Mouse (Mus musculus) forebrain, embryonic 12.5 days (tissue): ENCODE results near the gene Nabp2. TPM values are rescaled to one million over a fixed set of nuclear protein-coding genes. Genes with fewer than 3 reads are reported as not detected.

Source experiments
- ATAC-seq: fragments of 200-750 bp; cut with Nextera tagmentation; 2 replicates; pipeline ENCODE4 v1.8.0; 2017; ENCODE audit warnings: moderate TSS enrichment; ENCODE audit not compliant: low FRiP score
- H3K27ac ChIP-seq: fragments of 300-500 bp; sonication (generic); 2 replicates; pipeline ENCODE4 v1.5.1; 2016; ENCODE audit warnings: mild to moderate bottlenecking
- H3K27me3 ChIP-seq: fragments of 300-500 bp; sonication (generic); 2 replicates; pipeline ENCODE4 v1.6.1; 2016; ENCODE audit warnings: mild to moderate bottlenecking
- H3K36me3 ChIP-seq: fragments of 300-500 bp; sonication (generic); replicated peaks from 2 replicates; pipeline ENCODE4 v1.6.1; 2016; ENCODE audit warnings: mild to moderate bottlenecking
- H3K4me1 ChIP-seq: fragments of 300-500 bp; sonication (generic); 2 replicates; pipeline ENCODE4 v1.6.1; 2016
- H3K4me2 ChIP-seq: fragments of 300-500 bp; sonication (generic); 2 replicates; pipeline ENCODE4 v1.6.1; 2016; ENCODE audit warnings: mild to moderate bottlenecking, moderate library complexity
- H3K4me3 ChIP-seq: fragments of 300-500 bp; sonication (generic); replicated peaks from 2 replicates; pipeline ENCODE4 v1.5.1; 2016; ENCODE audit warnings: mild to moderate bottlenecking
- H3K9ac ChIP-seq: fragments of 300-500 bp; sonication (generic); 2 replicates; pipeline ENCODE4 v1.6.1; 2016; ENCODE audit warnings: mild to moderate bottlenecking
- H3K9me3 ChIP-seq: fragments of 300-500 bp; sonication (generic); 2 replicates; pipeline ENCODE4 v1.6.1; 2016
- WGBS: fragments of 180-500 bp; shearing (Covaris S2); methylation state at CpG from one replicate; pipeline ENCODE4 v1.1.7; 2016; 5-methylcytosine and 5-hydroxymethylcytosine counted together
- polyA plus RNA-seq: library from polyadenylated mRNA; unstranded; fragments of >200 nt; fragmentation: Nextera tagmentation; extraction: Ambion mirVana; gene quantifications from 2 replicates; pipeline ENCODE4 v1.2.1, GENCODE M21; 2016

Gene Nabp2
- polyA plus RNA-seq, 1 experiment from 2014 or later, result 141 TPM

DNA sequence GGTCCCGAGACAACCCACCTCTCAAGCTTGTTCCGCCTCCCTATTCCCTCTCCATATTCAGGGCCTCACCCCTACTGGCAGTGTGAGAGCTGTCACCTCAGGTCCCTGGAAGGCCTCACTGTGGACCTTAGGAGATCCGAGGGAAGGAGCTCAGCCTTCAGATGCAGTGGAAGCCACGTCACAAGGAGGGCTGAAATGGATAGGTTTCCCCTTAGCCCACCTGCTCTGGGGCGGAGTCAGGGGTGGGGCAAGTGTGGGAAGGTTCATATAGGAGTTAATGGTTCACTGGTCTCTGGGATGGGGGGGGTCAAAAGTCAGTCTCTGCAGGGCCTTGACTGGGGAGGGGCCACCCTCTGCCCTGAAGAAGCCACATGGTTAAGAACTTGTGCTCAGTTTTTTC lies 11.0 kb downstream of the Nabp2 start:
- H3K4me1 ChIP-seq, result peaks cover 15% of the 10 kb centered on the region; the same call in 1 of the 2 replicates
- no peak overlapping the region for H3K4me3 ChIP-seq
- H3K9ac ChIP-seq, result no peak overlapping the region
- H3K27ac ChIP-seq, result no peak overlapping the region
- peaks cover 32% of the 10 kb centered on the region for H3K36me3 ChIP-seq
- no peak for ATAC-seq
- no peak overlapping the region for H3K4me2 ChIP-seq
- H3K9me3 ChIP-seq, result no peaks in the 10 kb centered on the region
- no peaks in the 10 kb centered on the region for H3K27me3 ChIP-seq
- WGBS, result 36% methylated on average over 5 of the region's 5 CpGs

GRCm38 (mm10) chr10:128397466-128397865 lies 13.8 kb downstream of the Nabp2 start:
- H3K4me3 ChIP-seq, result no peak overlapping the region
- WGBS, result 60% methylated on average over 7 of the region's 7 CpGs
- no peaks in the 10 kb centered on the region for H3K27me3 ChIP-seq
- H3K36me3 ChIP-seq, result peaks cover 54% of the 10 kb centered on the region
- H3K4me1 ChIP-seq, result peaks cover 23% of the 10 kb centered on the region
- no peak for ATAC-seq
- no peaks in the 10 kb centered on the region for H3K9me3 ChIP-seq
- 0 out of 2 replicates have a peak overlapping the region, but pooled peaks have one; percentile 26 for H3K27ac ChIP-seq
- H3K4me2 ChIP-seq, result no peak overlapping the region
- H3K9ac ChIP-seq, result no peak overlapping the region

GRCm38 (mm10) chr10:128396716-128397264 lies 14.5 kb downstream of the Nabp2 start:
- Histone ChIP-seq H3K27me3 (no peaks in the 10 kb centered on the region), H3K4me2 (no peak overlapping the region), H3K9ac (no peak overlapping the region), H3K9me3 (no peaks in the 10 kb centered on the region), H3K36me3 (peaks cover 59% of the 10 kb centered on the region), H3K4me3 (no peak overlapping the region), H3K4me1 (peaks cover 23% of the 10 kb centered on the region), H3K27ac (no peak overlapping the region)
- 78% methylated on average over 10 of the region's 10 CpGs for WGBS
- no peak for ATAC-seq

- Histone ChIP-seq H3K4me2 (no peak overlapping the region), H3K4me3 (no peak overlapping the region), H3K27me3 (no peaks in the 10 kb centered on the region), H3K27ac (no peak overlapping the region), H3K9ac (no peak overlapping the region), H3K4me1 (peaks cover 23% of the 10 kb centered on the region), H3K36me3 (peaks cover 59% of the 10 kb centered on the region), H3K9me3 (no peaks in the 10 kb centered on the region)
- ATAC-seq, result no peak
- WGBS, result 74% methylated on average over 11 of the region's 11 CpGs
Measured at GRCm38 (mm10) chr10:128396017-128396673, 15.1 kb downstream of the Nabp2 start.

DNA sequence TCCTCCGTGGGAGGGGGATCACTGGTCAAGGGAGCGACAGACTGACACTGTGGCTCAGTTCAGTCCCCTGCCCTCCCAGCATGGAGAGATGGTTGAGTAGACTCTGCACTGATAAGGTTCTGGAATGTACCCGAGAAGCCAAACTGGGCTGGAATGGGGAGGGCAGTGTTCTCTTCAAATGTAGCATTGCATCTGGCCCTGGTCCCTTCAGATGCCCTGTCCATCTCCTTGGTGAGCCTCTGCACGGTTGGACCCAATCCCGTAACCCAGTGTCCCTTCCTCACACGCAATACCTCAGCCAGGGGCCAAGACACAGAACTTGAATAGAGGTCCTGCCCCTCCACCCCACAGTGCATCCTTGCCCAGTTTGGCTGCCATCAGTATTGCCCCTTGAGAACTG lies 19.4 kb downstream of the Nabp2 start:
- WGBS, result 76% methylated on average over 6 of the region's 6 CpGs
- Histone ChIP-seq H3K27me3 (no peaks in the 10 kb centered on the region), H3K4me3 (no peak overlapping the region), H3K36me3 (peaks cover 98% of the 10 kb centered on the region), H3K9ac (no peak overlapping the region), H3K4me1 (peaks cover 11% of the 10 kb centered on the region), H3K27ac (no peak overlapping the region), H3K4me2 (no peak overlapping the region), H3K9me3 (no peaks in the 10 kb centered on the region)
- ATAC-seq, result no peak

GRCm38 (mm10) chr10:128390366-128390765 lies 20.9 kb downstream of the Nabp2 start:
- ATAC-seq, result no peak
- Histone ChIP-seq H3K36me3 (peaks cover 98% of the 10 kb centered on the region), H3K27ac (no peak overlapping the region), H3K4me1 (peaks cover 8% of the 10 kb centered on the region; the same call in 1 of the 2 replicates), H3K4me2 (no peak overlapping the region), H3K9me3 (no peaks in the 10 kb centered on the region), H3K27me3 (no peaks in the 10 kb centered on the region), H3K4me3 (no peak overlapping the region), H3K9ac (no peak overlapping the region)
- WGBS, result 87% methylated on average over 12 of the region's 12 CpGs

DNA sequence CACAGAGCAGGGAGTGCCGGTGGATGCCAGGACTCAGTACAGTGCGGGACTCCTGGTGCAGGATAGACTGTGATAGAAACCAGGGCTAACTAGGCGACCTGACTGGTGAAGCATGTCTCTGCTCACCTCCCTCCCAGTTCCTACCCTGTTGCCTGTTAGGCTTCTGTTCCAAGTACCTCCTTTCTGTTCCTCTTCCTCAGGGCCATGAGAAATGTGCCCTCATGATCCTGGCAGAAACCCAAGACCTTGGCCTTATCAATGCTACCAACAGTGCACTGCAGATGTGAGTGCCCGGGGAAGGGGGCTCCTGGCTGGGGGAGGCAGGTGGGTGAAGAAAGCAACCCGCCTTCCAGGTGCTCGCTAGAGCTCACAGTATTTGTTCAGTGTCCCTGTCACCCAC lies 21.7 kb downstream of the Nabp2 start:
- no peak overlapping the region for H3K9ac ChIP-seq
- H3K4me2 ChIP-seq, result no peak overlapping the region
- no peaks in the 10 kb centered on the region for H3K27me3 ChIP-seq
- H3K36me3 ChIP-seq, result peaks cover 98% of the 10 kb centered on the region
- H3K9me3 ChIP-seq, result no peaks in the 10 kb centered on the region
- no peak overlapping the region for H3K27ac ChIP-seq
- peaks cover 8% of the 10 kb centered on the region; the same call in 1 of the 2 replicates for H3K4me1 ChIP-seq
- WGBS, result 91% methylated on average over 6 of the region's 6 CpGs
- ATAC-seq, result no peak
- no peak overlapping the region for H3K4me3 ChIP-seq

GRCm38 (mm10) chr10:128388941-128389340 lies 22.4 kb downstream of the Nabp2 start:
- Histone ChIP-seq H3K27ac (no peak overlapping the region), H3K27me3 (no peaks in the 10 kb centered on the region), H3K36me3 (peaks cover 98% of the 10 kb centered on the region), H3K9ac (no peak overlapping the region), H3K4me3 (no peak overlapping the region), H3K4me1 (peaks cover 8% of the 10 kb centered on the region; the same call in 1 of the 2 replicates), H3K9me3 (no peaks in the 10 kb centered on the region), H3K4me2 (no peak overlapping the region)
- no peak for ATAC-seq
- 90% methylated on average over 14 of the region's 14 CpGs for WGBS

GRCm38 (mm10) chr10:128385902-128386301 lies 25.4 kb downstream of the Nabp2 start:
- no peaks in the 10 kb centered on the region for H3K27me3 ChIP-seq
- no peak overlapping the region for H3K27ac ChIP-seq
- H3K9ac ChIP-seq, result no peak overlapping the region
- 95% methylated on average over 7 of the region's 7 CpGs for WGBS
- no peak for ATAC-seq
- peaks cover 98% of the 10 kb centered on the region for H3K36me3 ChIP-seq
- no peaks in the 10 kb centered on the region for H3K9me3 ChIP-seq
- no peak overlapping the region for H3K4me2 ChIP-seq
- no peak overlapping the region for H3K4me3 ChIP-seq
- H3K4me1 ChIP-seq, result no peaks in the 10 kb centered on the region

GRCm38 (mm10) chr10:128382482-128382881 lies 28.8 kb downstream of the Nabp2 start:
- H3K4me1 ChIP-seq, result peaks cover 17% of the 10 kb centered on the region
- no peak overlapping the region for H3K4me2 ChIP-seq
- no peak overlapping the region for H3K27ac ChIP-seq
- H3K9ac ChIP-seq, result no peak overlapping the region
- ATAC-seq, result no peak
- no peaks in the 10 kb centered on the region for H3K27me3 ChIP-seq
- WGBS, result 95% methylated on average over 8 of the region's 8 CpGs
- H3K36me3 ChIP-seq, result peaks cover 91% of the 10 kb centered on the region
- no peaks in the 10 kb centered on the region for H3K9me3 ChIP-seq
- no peak overlapping the region for H3K4me3 ChIP-seq

DNA sequence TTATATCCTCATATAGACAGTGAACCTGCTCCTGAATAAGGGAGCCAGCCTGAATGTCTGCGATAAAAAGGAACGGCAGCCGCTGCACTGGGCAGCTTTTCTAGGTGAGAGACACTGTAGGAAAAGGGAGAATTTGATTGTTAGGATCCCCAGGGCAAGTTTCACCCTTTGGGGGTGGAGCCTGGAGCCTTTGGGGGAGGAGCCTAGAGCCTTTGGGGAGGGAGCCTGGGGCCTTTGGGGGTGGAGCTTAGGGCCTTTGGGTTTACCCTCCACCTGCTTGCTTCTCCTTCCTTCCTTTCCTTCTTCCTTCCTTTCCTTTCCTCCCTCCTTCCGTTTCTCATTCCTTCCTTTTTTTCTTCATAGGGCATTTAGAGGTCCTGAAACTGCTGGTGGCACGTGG lies 30.7 kb downstream of the Nabp2 start:
- H3K4me2 ChIP-seq, result no peak overlapping the region
- no peak overlapping the region for H3K27ac ChIP-seq
- no peaks in the 10 kb centered on the region for H3K27me3 ChIP-seq
- no peak overlapping the region for H3K4me3 ChIP-seq
- H3K36me3 ChIP-seq, result peaks cover 72% of the 10 kb centered on the region
- WGBS, result 87% methylated on average over 5 of the region's 5 CpGs
- H3K9ac ChIP-seq, result no peak overlapping the region
- H3K4me1 ChIP-seq, result peaks cover 26% of the 10 kb centered on the region
- ATAC-seq, result no peak
- H3K9me3 ChIP-seq, result no peaks in the 10 kb centered on the region

GRCm38 (mm10) chr10:128379260-128379659 lies 32.0 kb downstream of the Nabp2 start:
- Histone ChIP-seq H3K4me1 (peaks cover 26% of the 10 kb centered on the region), H3K27me3 (no peaks in the 10 kb centered on the region), H3K4me2 (no peak overlapping the region; the same call in none of the 2 replicates), H3K9ac (peak overlapping the region; percentile 36; the same call in 1 of the 2 replicates), H3K4me3 (0 out of 2 replicates have a peak overlapping the region, but pooled peaks have one; percentile 7), H3K27ac (no peak overlapping the region), H3K36me3 (peaks cover 59% of the 10 kb centered on the region), H3K9me3 (no peaks in the 10 kb centered on the region)
- no peak for ATAC-seq
- WGBS, result 95% methylated on average over 7 of the region's 7 CpGs

- ATAC-seq, result no peak
- H3K9ac ChIP-seq, result peak overlapping the region; percentile 99
- peak overlapping the region; percentile 100 for H3K4me3 ChIP-seq
- peaks cover 51% of the 10 kb centered on the region for H3K36me3 ChIP-seq
- H3K9me3 ChIP-seq, result no peaks in the 10 kb centered on the region
- H3K27ac ChIP-seq, result 0 out of 2 replicates have a peak overlapping the region, but pooled peaks have one; percentile 94
- H3K27me3 ChIP-seq, result no peaks in the 10 kb centered on the region
- 80% methylated on average over 3 of the region's 3 CpGs for WGBS
- H3K4me2 ChIP-seq, result peak overlapping the region; percentile 61
- H3K4me1 ChIP-seq, result peaks cover 26% of the 10 kb centered on the region
Measured at GRCm38 (mm10) chr10:128378462-128378861, 32.8 kb downstream of the Nabp2 start.
